Mouse (Mus musculus): ENCODE data around the gene Dennd1a. TPM values are rescaled to one million over a fixed set of nuclear protein-coding genes. Genes with fewer than 3 reads are reported as not detected.

Gene Dennd1a
- polyA plus RNA-seq, 1 experiment from 2014 or later: 3.8 TPM

DNA sequence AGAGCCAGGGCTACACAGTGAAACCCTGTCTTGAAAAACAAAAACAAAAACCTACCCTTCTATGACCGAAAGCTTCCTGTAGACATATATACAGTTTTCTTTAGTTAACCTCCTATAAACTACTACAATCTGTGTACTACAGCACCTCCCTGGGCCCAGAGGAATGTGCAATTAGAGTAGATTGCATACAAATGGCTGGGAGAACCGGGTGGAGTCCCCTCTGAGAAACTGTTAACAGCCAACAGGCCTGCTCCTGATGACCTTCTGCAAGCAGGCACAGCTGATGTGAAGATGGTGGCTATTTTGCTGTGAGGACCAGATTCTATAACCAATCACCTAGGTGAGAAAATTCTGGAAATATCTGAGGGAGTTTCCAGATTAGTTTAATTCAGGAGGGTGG, 1.0 kb upstream of the Dennd1a start:
- ATAC-seq (no peak), DNase-seq (no peak)
- WGBS (ENCODE audit: insufficient replicate concordance): 65% methylated on average over 2 of the region's 2 CpGs
- Histone ChIP-seq H3K4me1 (ENCODE audit: insufficient read depth) (peaks cover 22% of the 10 kb centered on the region), H3K4me2 (ENCODE audit: low read depth, low read length) (no peak overlapping the region), H3K4me3 (ENCODE audit: low read depth, low read length) (no peak overlapping the region), H3K36me3 (replicated peaks; ENCODE audit: insufficient read depth, low read length) (no peaks in the 10 kb centered on the region), H3K27me3 (ENCODE audit: insufficient read depth, low read length) (no peaks in the 10 kb centered on the region), H3K27ac (ENCODE audit: low read depth) (no peak overlapping the region), H3K9ac (replicated peaks) (no peak overlapping the region), H3K9me3 (ENCODE audit: low read length) (no peaks in the 10 kb centered on the region)
- TF ChIP-seq EP300 (IDR thresholded peaks at IDR 0.05; ENCODE audit: low read depth): no peak
- TF ChIP-seq CTCF (IDR thresholded peaks at IDR 0.05; ENCODE audit: low read depth): no peak

DNA sequence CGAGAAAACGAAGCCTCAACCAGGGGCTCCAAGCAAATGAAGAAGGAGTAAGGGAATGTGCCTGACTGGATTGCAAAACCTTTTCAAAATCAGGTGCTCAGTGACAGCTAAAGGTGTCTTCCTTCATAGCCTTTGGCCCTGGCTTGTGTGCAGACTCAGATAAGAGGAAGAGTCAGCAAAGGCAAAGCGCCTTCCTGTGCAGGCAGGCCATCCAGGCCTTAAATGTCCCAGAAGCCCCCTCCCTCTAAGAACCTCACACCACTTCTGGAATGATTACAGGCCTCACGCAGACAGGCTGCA, 807 bp downstream of the Dennd1a start:
- Histone ChIP-seq H3K4me3 (ENCODE audit: low read depth, low read length) (peak overlapping the region; percentile 81), H3K27me3 (ENCODE audit: insufficient read depth, low read length) (no peaks in the 10 kb centered on the region), H3K27ac (ENCODE audit: low read depth) (peak overlapping the region; percentile 93), H3K9ac (replicated peaks) (peak overlapping the region; percentile 90), H3K4me2 (ENCODE audit: low read depth, low read length) (peak overlapping the region; percentile 92), H3K36me3 (replicated peaks; ENCODE audit: insufficient read depth, low read length) (no peaks in the 10 kb centered on the region), H3K4me1 (ENCODE audit: insufficient read depth) (peaks cover 23% of the 10 kb centered on the region), H3K9me3 (ENCODE audit: low read length) (no peaks in the 10 kb centered on the region)
- TF ChIP-seq CTCF (IDR thresholded peaks at IDR 0.05; ENCODE audit: low read depth) (no peak), EP300 (IDR thresholded peaks at IDR 0.05; ENCODE audit: low read depth) (no peak)
- ATAC-seq: peak; percentile 12
- WGBS (ENCODE audit: insufficient replicate concordance): 7% methylated on average over 4 of the region's 4 CpGs
- no peak for DNase-seq

- Histone ChIP-seq H3K27ac (ENCODE audit: low read depth) (peak overlapping the region; percentile 93), H3K9ac (replicated peaks) (peak overlapping the region; percentile 90)
Observed at GRCm38 (mm10) chr2:38285781-38286432, 1.3 kb downstream of the Dennd1a start.

DNA sequence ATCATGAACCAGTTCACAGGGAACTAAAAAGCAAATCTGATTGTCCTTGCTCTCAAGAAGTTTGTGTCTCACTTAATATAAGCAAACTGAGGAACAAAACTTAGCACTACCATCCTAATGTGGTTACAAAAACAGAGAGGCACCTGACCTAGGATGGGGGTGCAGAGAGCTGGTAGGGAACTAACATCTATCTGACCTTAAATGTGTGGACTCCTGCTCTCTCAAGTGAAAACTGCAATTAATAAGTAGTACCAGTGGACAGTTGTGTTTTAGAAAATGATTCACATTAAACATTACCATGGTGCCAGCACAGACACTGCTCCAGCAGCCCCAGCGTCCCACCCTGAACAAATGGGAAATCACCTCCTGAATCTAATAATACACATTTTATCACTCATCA, 3.2 kb downstream of the Dennd1a start:
- no peak overlapping the region for H3K4me2 ChIP-seq (ENCODE audit: low read depth, low read length)

More at GRCm38 (mm10) chr2:38285781-38286432, 1.3 kb downstream of the Dennd1a start:
- no peak for TF ChIP-seq EP300 (IDR thresholded peaks at IDR 0.05; ENCODE audit: low read depth)
- no peak for TF ChIP-seq CTCF (IDR thresholded peaks at IDR 0.05; ENCODE audit: low read depth)
- H3K9me3 ChIP-seq (ENCODE audit: low read length): no peaks in the 10 kb centered on the region
- no peak for DNase-seq
- no peaks in the 10 kb centered on the region for H3K27me3 ChIP-seq (ENCODE audit: insufficient read depth, low read length)
- ATAC-seq: no peak
- H3K4me1 ChIP-seq (ENCODE audit: insufficient read depth): peaks cover 23% of the 10 kb centered on the region
- peak overlapping the region; percentile 92 for H3K4me2 ChIP-seq (ENCODE audit: low read depth, low read length)
- no peaks in the 10 kb centered on the region for H3K36me3 ChIP-seq (replicated peaks; ENCODE audit: insufficient read depth, low read length)
- peak overlapping the region; percentile 81 for H3K4me3 ChIP-seq (ENCODE audit: low read depth, low read length)
- 52% methylated on average over 4 of the region's 4 CpGs for WGBS (ENCODE audit: insufficient replicate concordance)

DNA sequence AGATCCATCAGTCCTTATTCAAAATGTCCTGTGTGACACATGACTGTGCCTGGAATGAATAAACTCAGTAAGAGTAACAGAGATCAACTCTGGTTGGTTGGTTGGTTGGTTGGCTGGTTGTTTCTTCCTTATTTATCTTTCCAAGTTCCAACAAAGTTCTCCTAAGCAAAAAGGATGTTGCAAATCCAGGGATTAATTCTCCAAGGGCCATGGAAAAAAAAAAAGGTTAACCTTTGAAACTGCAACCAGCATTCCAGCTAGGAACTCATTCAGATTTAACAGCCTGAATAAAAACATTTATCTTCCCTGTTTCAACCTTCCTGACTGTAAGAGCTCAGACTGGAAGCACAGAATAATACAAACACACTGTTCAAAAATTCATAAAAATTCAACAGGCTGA, 6.8 kb downstream of the Dennd1a start:
- DNase-seq: no peak
- peaks cover 6% of the 10 kb centered on the region for H3K4me1 ChIP-seq (ENCODE audit: insufficient read depth)
- no peak overlapping the region for H3K27ac ChIP-seq (ENCODE audit: low read depth)
- H3K4me2 ChIP-seq (ENCODE audit: low read depth, low read length): no peak overlapping the region
- no peak overlapping the region for H3K4me3 ChIP-seq (ENCODE audit: low read depth, low read length)
- H3K9me3 ChIP-seq (ENCODE audit: low read length): no peaks in the 10 kb centered on the region
- TF ChIP-seq CTCF (IDR thresholded peaks at IDR 0.05; ENCODE audit: low read depth) (no peak), EP300 (IDR thresholded peaks at IDR 0.05; ENCODE audit: low read depth) (no peak)
- ATAC-seq: no peak
- H3K27me3 ChIP-seq (ENCODE audit: insufficient read depth, low read length): no peaks in the 10 kb centered on the region
- H3K9ac ChIP-seq (replicated peaks): no peak overlapping the region
- no peaks in the 10 kb centered on the region for H3K36me3 ChIP-seq (replicated peaks; ENCODE audit: insufficient read depth, low read length)

More for the DNA sequence above, 3.2 kb downstream of the Dennd1a start:
- TF ChIP-seq EP300 (IDR thresholded peaks at IDR 0.05; ENCODE audit: low read depth): no peak
- no peak for TF ChIP-seq CTCF (IDR thresholded peaks at IDR 0.05; ENCODE audit: low read depth)
- H3K4me1 ChIP-seq (ENCODE audit: insufficient read depth): peaks cover 23% of the 10 kb centered on the region
- H3K9me3 ChIP-seq (ENCODE audit: low read length): no peaks in the 10 kb centered on the region
- no peaks in the 10 kb centered on the region for H3K36me3 ChIP-seq (replicated peaks; ENCODE audit: insufficient read depth, low read length)
- no peaks in the 10 kb centered on the region for H3K27me3 ChIP-seq (ENCODE audit: insufficient read depth, low read length)
- no peak overlapping the region for H3K4me3 ChIP-seq (ENCODE audit: low read depth, low read length)
- no peak overlapping the region for H3K27ac ChIP-seq (ENCODE audit: low read depth)
- DNase-seq (no peak), ATAC-seq (no peak)
- H3K9ac ChIP-seq (replicated peaks): no peak overlapping the region
- 85% methylated on average over 1 of the region's 1 CpGs for whole genome bisulfite sequencing (ENCODE audit: insufficient replicate concordance)

DNA sequence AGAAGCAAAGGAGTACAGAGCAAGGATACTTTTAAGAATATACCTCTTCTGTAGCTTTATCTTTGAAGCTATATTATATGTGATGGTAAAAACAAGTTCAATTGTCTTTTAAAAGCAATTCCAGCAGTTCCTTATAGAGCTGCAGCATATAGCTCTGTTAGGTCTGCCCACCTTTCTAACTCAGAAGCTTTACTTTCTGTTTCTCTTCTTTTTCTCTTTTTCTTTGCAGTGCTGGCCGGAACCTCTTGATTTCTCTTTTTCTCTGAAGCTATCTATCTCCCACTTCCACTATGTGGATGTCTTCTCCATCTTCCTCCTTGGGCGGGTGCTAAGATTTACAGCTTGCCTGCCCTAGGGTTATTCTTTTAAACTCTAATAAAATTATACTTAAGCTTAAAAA, 12.2 kb downstream of the Dennd1a start:
- 84% methylated on average over 2 of the region's 2 CpGs for WGBS (ENCODE audit: insufficient replicate concordance)
- H3K27ac ChIP-seq (ENCODE audit: low read depth): no peak overlapping the region
- DNase-seq (no peak), ATAC-seq (no peak)
- no peak overlapping the region for H3K9ac ChIP-seq (replicated peaks)
- H3K4me2 ChIP-seq (ENCODE audit: low read depth, low read length): no peak overlapping the region
- no peaks in the 10 kb centered on the region for H3K36me3 ChIP-seq (replicated peaks; ENCODE audit: insufficient read depth, low read length)
- no peaks in the 10 kb centered on the region for H3K9me3 ChIP-seq (ENCODE audit: low read length)
- no peak for TF ChIP-seq EP300 (IDR thresholded peaks at IDR 0.05; ENCODE audit: low read depth)
- no peak for TF ChIP-seq CTCF (IDR thresholded peaks at IDR 0.05; ENCODE audit: low read depth)
- no peaks in the 10 kb centered on the region for H3K4me1 ChIP-seq (ENCODE audit: insufficient read depth)
- no peaks in the 10 kb centered on the region for H3K27me3 ChIP-seq (ENCODE audit: insufficient read depth, low read length)
- no peak overlapping the region for H3K4me3 ChIP-seq (ENCODE audit: low read depth, low read length)

GRCm38 (mm10) chr2:38263653-38264052, 23.5 kb downstream of the Dennd1a start:
- no peak overlapping the region for H3K27ac ChIP-seq (ENCODE audit: low read depth)
- no peak overlapping the region for H3K9ac ChIP-seq (replicated peaks)
- H3K4me3 ChIP-seq (ENCODE audit: low read depth, low read length): no peak overlapping the region
- TF ChIP-seq EP300 (IDR thresholded peaks at IDR 0.05; ENCODE audit: low read depth): no peak
- no peak for TF ChIP-seq CTCF (IDR thresholded peaks at IDR 0.05; ENCODE audit: low read depth)
- H3K27me3 ChIP-seq (ENCODE audit: insufficient read depth, low read length): no peaks in the 10 kb centered on the region
- no peaks in the 10 kb centered on the region for H3K36me3 ChIP-seq (replicated peaks; ENCODE audit: insufficient read depth, low read length)
- H3K4me1 ChIP-seq (ENCODE audit: insufficient read depth): peaks cover 11% of the 10 kb centered on the region; the same call in 1 of the 2 replicates
- 80% methylated on average over 2 of the region's 2 CpGs for WGBS (ENCODE audit: insufficient replicate concordance)
- no peak overlapping the region for H3K4me2 ChIP-seq (ENCODE audit: low read depth, low read length)
- no peaks in the 10 kb centered on the region for H3K9me3 ChIP-seq (ENCODE audit: low read length)
- no peak for DNase-seq
- ATAC-seq: no peak

Measured in liver, postnatal 0 days (tissue).